Mouse (Mus musculus) spleen, adult 12 weeks (tissue): ENCODE results near the gene 2810021J22Rik.
A peak's percentile ranks its signal among the peaks of the same experiment; 100 is the strongest.
"Not testable (repeated sequence)": the region's sequence is repeated elsewhere in the genome, so short reads cannot be mapped to it uniquely, and the experiment has no call there.

ENCODE experiments used
- DNase-seq: peaks from one replicate; pipeline ENCODE4 v3.0.0; 2022; ENCODE audit warnings: low spot score

The 2810021J22Rik gene

GRCm38 (mm10) chr11:58867039-58867953 is at the start of gene 2810021J22Rik:
2810021J22Rik (plus strand) TSS chr11:58867216.
- DNase-seq: peak; percentile 72

GRCm38 (mm10) chr11:58828937-58829336 is 38.1 kb upstream of the 2810021J22Rik start, which contains the start of gene Olfr312:
Olfr312 (plus strand) TSS chr11:58829237.
- DNase-seq: not testable (repeated sequence)

- no peak for DNase-seq
Observed at GRCm38 (mm10) chr11:58829764-58830163, 37.3 kb upstream of the 2810021J22Rik start.

GRCm38 (mm10) chr11:58832541-58832940 is 34.5 kb upstream of the 2810021J22Rik start:
- DNase-seq: not testable (repeated sequence)

GRCm38 (mm10) chr11:58838951-58839350 is 28.1 kb upstream of the 2810021J22Rik start, which contains the start of gene Olfr311:
Olfr311 (plus strand) TSS chr11:58839251.
- DNase-seq: not testable (repeated sequence)

- peak; percentile 84 for DNase-seq
Observed at GRCm38 (mm10) chr11:58846919-58847461, 20.0 kb upstream of the 2810021J22Rik start, which contains the start of gene Gm12258. Gm12258 (plus strand) TSS chr11:58847158.

GRCm38 (mm10) chr11:58847636-58848035 is 19.4 kb upstream of the 2810021J22Rik start:
- no peak for DNase-seq

GRCm38 (mm10) chr11:58849731-58850130 is 17.3 kb upstream of the 2810021J22Rik start:
- DNase-seq: no peak

GRCm38 (mm10) chr11:58860744-58861143 is 6.3 kb upstream of the 2810021J22Rik start:
- no peak for DNase-seq

- no peak for DNase-seq
Observed at GRCm38 (mm10) chr11:58867954-58868330, 926 bp downstream of the 2810021J22Rik start.

GRCm38 (mm10) chr11:58870961-58871360 is 3.9 kb downstream of the 2810021J22Rik start:
- no peak for DNase-seq

- DNase-seq: no peak
Observed at GRCm38 (mm10) chr11:58883756-58884155, 16.7 kb downstream of the 2810021J22Rik start.

GRCm38 (mm10) chr11:58890511-58890910 is 23.5 kb downstream of the 2810021J22Rik start:
- DNase-seq: no peak

GRCm38 (mm10) chr11:58894456-58894855 is 27.4 kb downstream of the 2810021J22Rik start:
- no peak for DNase-seq

- DNase-seq: no peak
Observed at GRCm38 (mm10) chr11:58897485-58897884, 30.5 kb downstream of the 2810021J22Rik start.

- DNase-seq: peak; percentile 35
Observed at GRCm38 (mm10) chr11:58901080-58901479, 34.1 kb downstream of the 2810021J22Rik start.

- DNase-seq: peak; percentile 96
Observed at GRCm38 (mm10) chr11:58903511-58904409, 36.7 kb downstream of the 2810021J22Rik start, which contains the start of gene Zfp39. Zfp39 (minus strand) TSS chr11:58904225.

GRCm38 (mm10) chr11:58904410-58904718 is 37.3 kb downstream of the 2810021J22Rik start:
- DNase-seq: no peak

GRCm38 (mm10) chr11:58904838-58905237 is 37.8 kb downstream of the 2810021J22Rik start:
- no peak for DNase-seq

- no peak for DNase-seq
Observed at GRCm38 (mm10) chr11:58913776-58914175, 46.8 kb downstream of the 2810021J22Rik start.

- peak; percentile 66 for DNase-seq
Observed at GRCm38 (mm10) chr11:58914461-58915028, 47.5 kb downstream of the 2810021J22Rik start.
